Mouse (Mus musculus) ovary, adult 18-20 months (tissue): ENCODE measurements around the gene Olfr492.

Experiments used
- DNase-seq: peaks from one replicate; pipeline ENCODE4 v3.0.0; 2022; ENCODE audit warnings: low spot score, mixed read lengths

The Olfr492 gene

GRCm38 (mm10) chr7:108323574-108323973 lies at the start of gene Olfr492:
Gene Olfr492 (minus strand): TSS chr7:108323674.
- DNase-seq: no peak

- DNase-seq: no peak
Observed at GRCm38 (mm10) chr7:108365035-108365434, 41.6 kb upstream of the Olfr492 start, which contains the start of gene Olfr494. Gene Olfr494 (plus strand): TSS chr7:108365335.

GRCm38 (mm10) chr7:108346879-108347278 lies 23.4 kb upstream of the Olfr492 start, which contains the start of gene Olfr493:
Gene Olfr493 (minus strand): TSS chr7:108346979.
- DNase-seq: no peak

GRCm38 (mm10) chr7:108313151-108313550 lies 10.3 kb downstream of the Olfr492 start, which contains the start of gene Olfr491:
Gene Olfr491 (plus strand): TSS chr7:108313451.
- no peak for DNase-seq

- DNase-seq: no peak
Observed at GRCm38 (mm10) chr7:108288834-108289233, 34.6 kb downstream of the Olfr492 start, which contains the start of gene Olfr490. Gene Olfr490 (minus strand): TSS chr7:108288934.
